Mouse (Mus musculus) kidney, postnatal 36 days (tissue): ENCODE data around the gene Islr.

ENCODE experiments used
- DNase-seq, 2 experiments: peaks; one replicate each; pipeline ENCODE4 v3.0.0; 2021 to 2022; ENCODE audit warnings: mixed read lengths in 2 of 2

The Islr gene

GRCm38 (mm10) chr9:58196610-58197567 lies 7.2 kb downstream of the Islr start:
- no peak for DNase-seq

- no peak for DNase-seq
Observed at GRCm38 (mm10) chr9:58196141-58196540, 8.0 kb downstream of the Islr start.

GRCm38 (mm10) chr9:58195671-58196070 lies 8.4 kb downstream of the Islr start:
- DNase-seq = no peak

- no peak for DNase-seq
Observed at GRCm38 (mm10) chr9:58194222-58194621, 9.9 kb downstream of the Islr start.

GRCm38 (mm10) chr9:58184456-58184855 lies 19.6 kb downstream of the Islr start:
- no peak for DNase-seq

GRCm38 (mm10) chr9:58179390-58179789 lies 24.7 kb downstream of the Islr start:
- no peak for DNase-seq

- no peak for DNase-seq
Observed at GRCm38 (mm10) chr9:58177165-58177564, 26.9 kb downstream of the Islr start.

- DNase-seq = no peak
Observed at GRCm38 (mm10) chr9:58175745-58176487, 28.2 kb downstream of the Islr start.

- no peak for DNase-seq
Observed at GRCm38 (mm10) chr9:58174818-58175251, 29.3 kb downstream of the Islr start.

- no peak for DNase-seq
Observed at GRCm38 (mm10) chr9:58172863-58173262, 31.2 kb downstream of the Islr start.

GRCm38 (mm10) chr9:58169426-58169825 lies 34.7 kb downstream of the Islr start:
- DNase-seq = no peak

- no peak for DNase-seq
Observed at GRCm38 (mm10) chr9:58168880-58169279, 35.2 kb downstream of the Islr start.

- DNase-seq = no peak
Observed at GRCm38 (mm10) chr9:58165779-58166178, 38.3 kb downstream of the Islr start.

GRCm38 (mm10) chr9:58163146-58163545 lies 41.0 kb downstream of the Islr start:
- no peak for DNase-seq

GRCm38 (mm10) chr9:58162173-58162572 lies 41.9 kb downstream of the Islr start:
- DNase-seq = no peak

GRCm38 (mm10) chr9:58160315-58160714 lies 43.8 kb downstream of the Islr start:
- no peak for DNase-seq

- DNase-seq = no peak
Observed at GRCm38 (mm10) chr9:58159855-58160254, 44.3 kb downstream of the Islr start.

- peak; percentile 13 to 20 for DNase-seq
Observed at GRCm38 (mm10) chr9:58158541-58159311, 45.4 kb downstream of the Islr start.

GRCm38 (mm10) chr9:58157838-58158237 lies 46.3 kb downstream of the Islr start:
- no peak for DNase-seq

GRCm38 (mm10) chr9:58156819-58157560 lies 47.1 kb downstream of the Islr start:
- no peak for DNase-seq

- DNase-seq = peak; percentile 42 to 70
Observed at GRCm38 (mm10) chr9:58155366-58155765, 48.7 kb downstream of the Islr start.

GRCm38 (mm10) chr9:58153095-58153494 lies 51.0 kb downstream of the Islr start:
- no peak for DNase-seq
